Mouse (Mus musculus) cerebellum, adult (tissue): Measurements from ENCODE around the gene Gpm6a.
"Not testable (repeated sequence)": the region's sequence is repeated elsewhere in the genome, so short reads cannot be mapped to it uniquely, and the experiment has no call there.

Source experiments
- ATAC-seq: cut with Nextera tagmentation; 2 replicates; pipeline ENCODE4 v1.9.2; 2017; ENCODE audit warnings: mild to moderate bottlenecking, moderate library complexity, mixed read lengths; ENCODE audit not compliant: insufficient number of reproducible peaks, low FRiP score, low TSS enrichment

The Gpm6a gene

GRCm38 (mm10) chr8:55002398-55002797 lies 47.8 kb downstream of the Gpm6a start:
- no peak for ATAC-seq

GRCm38 (mm10) chr8:55002946-55003345 lies 48.3 kb downstream of the Gpm6a start:
- no peak for ATAC-seq

GRCm38 (mm10) chr8:55012228-55012627 lies 57.6 kb downstream of the Gpm6a start:
- no peak for ATAC-seq

GRCm38 (mm10) chr8:55017071-55017470 lies 62.4 kb downstream of the Gpm6a start:
- no peak for ATAC-seq

GRCm38 (mm10) chr8:55025851-55026660 lies 71.4 kb downstream of the Gpm6a start:
- 0 out of 2 replicates have a peak, but pooled peaks have one; percentile 58 for ATAC-seq

- ATAC-seq, result peak; percentile 76; the same call in 1 of the 2 replicates
Observed at GRCm38 (mm10) chr8:55026661-55027000, 72.0 kb downstream of the Gpm6a start.

GRCm38 (mm10) chr8:55028371-55028770 lies 73.7 kb downstream of the Gpm6a start:
- ATAC-seq, result no peak

GRCm38 (mm10) chr8:55031099-55031498 lies 76.5 kb downstream of the Gpm6a start:
- no peak for ATAC-seq

- peak; percentile 98 for ATAC-seq
Observed at GRCm38 (mm10) chr8:55034309-55034708, 79.7 kb downstream of the Gpm6a start.

GRCm38 (mm10) chr8:55035416-55035815 lies 80.8 kb downstream of the Gpm6a start:
- peak; percentile 68 for ATAC-seq

- ATAC-seq, result peak; percentile 93
Observed at GRCm38 (mm10) chr8:55042955-55043354, 88.3 kb downstream of the Gpm6a start.

GRCm38 (mm10) chr8:55048396-55048795 lies 93.8 kb downstream of the Gpm6a start:
- no peak for ATAC-seq

GRCm38 (mm10) chr8:55049979-55050378 lies 95.3 kb downstream of the Gpm6a start:
- ATAC-seq, result peak; percentile 52; the same call in 1 of the 2 replicates

GRCm38 (mm10) chr8:55068811-55069210 lies 114.2 kb downstream of the Gpm6a start:
- ATAC-seq, result not testable (repeated sequence)

- ATAC-seq, result no peak
Observed at GRCm38 (mm10) chr8:55073481-55073880, 118.8 kb downstream of the Gpm6a start.

GRCm38 (mm10) chr8:55102195-55102594 lies 147.6 kb downstream of the Gpm6a start:
- ATAC-seq, result 0 out of 2 replicates have a peak, but pooled peaks have one; percentile 40

GRCm38 (mm10) chr8:55103065-55103464 lies 148.4 kb downstream of the Gpm6a start:
- ATAC-seq, result no peak

GRCm38 (mm10) chr8:55103891-55104481 lies 149.3 kb downstream of the Gpm6a start:
- ATAC-seq, result 0 out of 2 replicates have a peak, but pooled peaks have one; percentile 36
